ENCODE assay signal across 8 mouse cellular contexts in genomic region chr15:77819894-77820387, GRCm38 (mm10). TPM values are rescaled to one million over a fixed set of nuclear protein-coding genes. Genes with fewer than 3 reads are reported as not detected.
DNase-seq lines count a peak whose midpoint lies in the region; ATAC-seq lines count a peak whose summit lies in the region.

No protein-coding gene starts in this region.

- intact Hi-C loops in left cerebral cortex, postnatal 4 days (cut with DNase I) = no loop called here

- DNase-seq in hindbrain, embryonic 10.5 days (ENCODE audit: low spot score) = no peak
- peak; percentile 97 for DNase-seq in cerebellum, postnatal 25 days
- DNase-seq in left cerebral cortex, postnatal 4 days = peak; percentile 59
- peak; percentile 93 for DNase-seq in skeletal muscle tissue, adult 2 months (ENCODE audit: low read depth, low spot score)

- no peak overlapping the region for H3K9ac ChIP-seq in hindbrain, embryonic 13.5 days
- no peak overlapping the region for H3K9ac ChIP-seq in heart, embryonic 15.5 days
- no peak overlapping the region for H3K9ac ChIP-seq in forebrain, embryonic 13.5 days

- peaks cover 85% of the 10 kb centered on the region for H3K4me1 ChIP-seq in hindbrain, embryonic 10.5 days (replicated peaks)
- peaks cover 57% of the 10 kb centered on the region for H3K4me1 ChIP-seq in hindbrain, embryonic 13.5 days (replicated peaks)
- H3K4me1 ChIP-seq in heart, embryonic 15.5 days (replicated peaks) = peaks cover 98% of the 10 kb centered on the region
- H3K4me1 ChIP-seq in forebrain, embryonic 13.5 days = peaks cover 46% of the 10 kb centered on the region

- no peak for ATAC-seq in hindbrain, embryonic 13.5 days (ENCODE audit: low FRiP score)
- ATAC-seq in CD4-positive, CD25-positive, alpha-beta regulatory T cell, adult 4 months = peak; percentile 64
- no peak for ATAC-seq in heart, embryonic 15.5 days (replicated peaks; ENCODE audit: insufficient number of reproducible peaks, insufficient read depth, low FRiP score, low read depth)
- no peak for ATAC-seq in forebrain, embryonic 13.5 days

- H3K4me3 ChIP-seq in hindbrain, embryonic 10.5 days = no peak overlapping the region
- H3K4me3 ChIP-seq in hindbrain, embryonic 13.5 days = no peak overlapping the region
- no peak overlapping the region for H3K4me3 ChIP-seq in heart, embryonic 15.5 days
- no peak overlapping the region for H3K4me3 ChIP-seq in forebrain, embryonic 13.5 days

- no peaks in the 10 kb centered on the region for H3K27me3 ChIP-seq in hindbrain, embryonic 10.5 days (ENCODE audit: insufficient read depth, poor library complexity, severe bottlenecking)
- H3K27me3 ChIP-seq in hindbrain, embryonic 13.5 days = no peaks in the 10 kb centered on the region
- H3K27me3 ChIP-seq in heart, embryonic 15.5 days = no peaks in the 10 kb centered on the region
- H3K27me3 ChIP-seq in forebrain, embryonic 13.5 days = no peaks in the 10 kb centered on the region

- H3K4me2 ChIP-seq in hindbrain, embryonic 13.5 days = no peak overlapping the region
- peak overlapping the region; percentile 7; the same call in 1 of the 2 replicates for H3K4me2 ChIP-seq in heart, embryonic 15.5 days
- H3K4me2 ChIP-seq in forebrain, embryonic 13.5 days = no peak overlapping the region

- WGBS in hindbrain, embryonic 10.5 days = 75% methylated on average over 10 of the region's 10 CpGs
- WGBS in hindbrain, embryonic 13.5 days = 84% methylated on average over 10 of the region's 10 CpGs
- 45% methylated on average over 10 of the region's 10 CpGs for WGBS in heart, embryonic 15.5 days
- WGBS in forebrain, embryonic 13.5 days = 81% methylated on average over 10 of the region's 10 CpGs

- H3K36me3 ChIP-seq in hindbrain, embryonic 10.5 days = no peaks in the 10 kb centered on the region
- no peaks in the 10 kb centered on the region for H3K36me3 ChIP-seq in hindbrain, embryonic 13.5 days
- no peaks in the 10 kb centered on the region for H3K36me3 ChIP-seq in heart, embryonic 15.5 days
- H3K36me3 ChIP-seq in forebrain, embryonic 13.5 days (ENCODE audit: poor library complexity, severe bottlenecking) = no peaks in the 10 kb centered on the region

- H3K27ac ChIP-seq in hindbrain, embryonic 10.5 days = peak overlapping the region; percentile 31
- no peak overlapping the region for H3K27ac ChIP-seq in hindbrain, embryonic 13.5 days
- H3K27ac ChIP-seq in heart, embryonic 15.5 days = peak overlapping the region; percentile 83
- H3K27ac ChIP-seq in forebrain, embryonic 13.5 days = no peak overlapping the region

- H3K9me3 ChIP-seq in hindbrain, embryonic 10.5 days = no peaks in the 10 kb centered on the region
- no peaks in the 10 kb centered on the region for H3K9me3 ChIP-seq in hindbrain, embryonic 13.5 days
- no peaks in the 10 kb centered on the region for H3K9me3 ChIP-seq in heart, embryonic 15.5 days (replicated peaks)
- H3K9me3 ChIP-seq in forebrain, embryonic 13.5 days (replicated peaks) = no peaks in the 10 kb centered on the region

RNA-seq across cellular contexts. Expression of gene Myh9, which starts 22.0 kb away (rescaled TPM):
- polyA plus RNA-seq in hindbrain, embryonic 10.5 days (2016; fragmentation: Nextera tagmentation; extraction: Ambion mirVana) = 32.7 and 38.4 TPM in 2 replicates
- 14.5 and 14.9 TPM in 2 replicates for polyA plus RNA-seq in hindbrain, embryonic 13.5 days (2015; fragmentation: Nextera tagmentation; extraction: Ambion mirVana)
- polyA plus RNA-seq in CD4-positive, CD25-positive, alpha-beta regulatory T cell, adult 4 months (2017; shearing (Covaris generic)) = 100 to 1,000 TPM; 206 to 220 TPM
- 25.2 and 33.7 TPM in 2 replicates for polyA plus RNA-seq in heart, embryonic 15.5 days (2015; fragmentation: Nextera tagmentation; extraction: Ambion mirVana)
- 10 to 100 TPM; 59.5 to 63.4 TPM for total RNA-seq in left cerebral cortex, postnatal 4 days (2021)
- polyA plus RNA-seq in forebrain, embryonic 13.5 days (2015; fragmentation: Nextera tagmentation; extraction: Ambion mirVana) = 13.4 and 14.4 TPM in 2 replicates

Comparison
In these comparisons a context has a peak if more than half of its experiments do, and no peak if none do; other contexts are left out.
1. H3K27ac ChIP-seq: peak in hindbrain, embryonic 10.5 days (single experiment) and heart, embryonic 15.5 days (single experiment); none in hindbrain, embryonic 13.5 days (single experiment) and forebrain, embryonic 13.5 days (single experiment).